ENCODE assay signal across 8 mouse cellular contexts in the genomic region with DNA sequence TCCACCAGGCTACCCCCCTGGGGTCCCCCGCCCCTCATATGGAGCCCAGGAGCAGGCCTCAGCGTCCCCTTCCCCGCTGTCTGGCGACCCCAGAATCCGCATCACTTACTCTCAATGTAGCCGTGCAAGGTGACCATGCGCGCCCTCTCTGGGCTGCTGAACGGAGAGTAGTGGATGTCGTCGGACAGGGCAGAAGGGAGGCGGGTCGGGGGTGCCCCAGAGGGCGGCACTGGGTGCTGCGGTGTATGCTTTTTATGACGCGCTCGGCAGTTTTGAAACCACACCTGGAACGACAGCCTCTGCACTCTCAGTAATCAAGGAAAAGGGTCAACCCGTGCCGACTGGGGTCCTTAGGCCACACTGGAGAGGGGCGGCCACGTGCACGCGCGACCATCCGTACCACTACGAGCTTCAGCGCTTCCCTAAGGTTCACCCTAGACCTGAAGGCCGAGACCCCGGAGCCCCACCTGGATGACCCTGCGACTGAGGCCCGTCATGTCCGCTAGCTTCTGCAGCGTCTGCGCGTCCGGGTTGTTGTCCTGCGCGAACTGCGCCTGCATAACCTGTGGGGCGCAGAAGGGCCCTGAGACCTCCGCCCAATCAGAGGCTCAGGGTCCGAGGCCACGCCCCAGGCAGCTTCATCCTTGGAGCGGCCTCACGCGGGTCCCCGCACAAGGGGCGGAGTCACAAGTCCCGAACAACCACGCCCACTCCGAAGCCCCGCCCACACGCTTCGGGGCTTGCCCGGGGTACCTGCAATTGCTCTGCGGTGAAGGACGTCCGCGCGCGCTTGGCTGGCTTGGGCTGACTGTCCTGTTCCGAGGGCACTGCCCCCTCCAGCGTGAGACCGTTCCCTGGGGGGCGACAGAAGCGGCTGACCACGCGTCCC. TPM values are rescaled to one million over a fixed set of nuclear protein-coding genes. Genes with fewer than 3 reads are reported as not detected.
A peak's percentile ranks its signal among the peaks of the same experiment; 100 is the strongest.
DNase-seq lines count a peak whose midpoint lies in the region; ATAC-seq lines count a peak whose summit lies in the region.

No protein-coding gene starts in this region.

- H3K4me3 ChIP-seq in embryonic facial prominence, embryonic 10.5 days: peak overlapping the region; percentile 58
- H3K4me3 ChIP-seq in heart, embryonic 16.5 days (ENCODE audit: low read length): peak overlapping the region; percentile 57
- peak overlapping the region; percentile 92 for H3K4me3 ChIP-seq in megakaryocyte, embryonic 14.5 days (replicated peaks)

- H3K36me3 ChIP-seq in embryonic facial prominence, embryonic 10.5 days (replicated peaks): peaks cover 8% of the 10 kb centered on the region
- H3K36me3 ChIP-seq in heart, embryonic 16.5 days (ENCODE audit: control insufficient read depth, insufficient read depth): no peaks in the 10 kb centered on the region
- H3K36me3 ChIP-seq in megakaryocyte, embryonic 14.5 days (replicated peaks; ENCODE audit: low read length): no peaks in the 10 kb centered on the region

- WGBS in embryonic facial prominence, embryonic 10.5 days: 2% methylated on average over 70 of the region's 70 CpGs
- WGBS in heart, embryonic 16.5 days: 4% methylated on average over 70 of the region's 70 CpGs

- no peaks in the 10 kb centered on the region for H3K9me3 ChIP-seq in embryonic facial prominence, embryonic 10.5 days
- no peaks in the 10 kb centered on the region for H3K9me3 ChIP-seq in heart, embryonic 16.5 days (replicated peaks; ENCODE audit: control insufficient read depth, low read length)
- H3K9me3 ChIP-seq in megakaryocyte, embryonic 14.5 days: no peaks in the 10 kb centered on the region

- peak; percentile 74 for ATAC-seq in heart, embryonic 16.5 days (replicated peaks; ENCODE audit: extremely low read depth, insufficient read depth, low FRiP score)

- peak; percentile 35 for DNase-seq in urinary bladder, postnatal 25 days (ENCODE audit: low spot score)
- DNase-seq in urinary bladder, adult 2 months (ENCODE audit: low spot score): no peak
- DNase-seq in embryonic facial prominence, embryonic 10.5 days (ENCODE audit: low spot score): peak; percentile 93
- peak; percentile 71 to 78 for DNase-seq in kidney, postnatal 25 days
- DNase-seq in spleen, postnatal 10 days (ENCODE audit: low spot score in 2 of 2): peak; percentile 44 to 71
- DNase-seq in cerebellum, postnatal 36 days: no peak

- peaks cover 31% of the 10 kb centered on the region for H3K4me1 ChIP-seq in embryonic facial prominence, embryonic 10.5 days
- peaks cover 14% of the 10 kb centered on the region for H3K4me1 ChIP-seq in heart, embryonic 16.5 days (ENCODE audit: control insufficient read depth, insufficient read depth, low read length)
- H3K4me1 ChIP-seq in megakaryocyte, embryonic 14.5 days: peaks cover 46% of the 10 kb centered on the region

- H3K27me3 ChIP-seq in embryonic facial prominence, embryonic 10.5 days (replicated peaks; ENCODE audit: low read depth, poor library complexity, severe bottlenecking): peaks cover 100% of the 10 kb centered on the region
- H3K27me3 ChIP-seq in heart, embryonic 16.5 days (ENCODE audit: control insufficient read depth, insufficient read depth, low read length): peaks cover 80% of the 10 kb centered on the region
- H3K27me3 ChIP-seq in megakaryocyte, embryonic 14.5 days (replicated peaks): peaks cover 99% of the 10 kb centered on the region

- H3K9ac ChIP-seq in heart, embryonic 16.5 days (ENCODE audit: low read length): 0 out of 2 replicates have a peak overlapping the region, but pooled peaks have one; percentile 43

- H3K4me2 ChIP-seq in heart, embryonic 16.5 days (ENCODE audit: low read depth, low read length): peak overlapping the region; percentile 81

- 0 out of 2 replicates have a peak overlapping the region, but pooled peaks have one; percentile 8 for H3K27ac ChIP-seq in embryonic facial prominence, embryonic 10.5 days (replicated peaks)
- H3K27ac ChIP-seq in heart, embryonic 16.5 days (ENCODE audit: low read length): no peak overlapping the region

RNA-seq across cellular contexts. Expression of gene Lhx6, which starts 14.1 kb away (rescaled TPM):
- 0.76 and 1.4 TPM in 2 replicates for polyA plus RNA-seq in urinary bladder, adult 2 months (2012; rRNA removed)
- 13.5 and 16.1 TPM in 2 replicates for polyA plus RNA-seq in embryonic facial prominence, embryonic 10.5 days (2016; fragmentation: Nextera tagmentation; extraction: Ambion mirVana)
- 1.3 and 1.8 TPM in 2 replicates for polyA plus RNA-seq in heart, embryonic 16.5 days (2015; fragmentation: Nextera tagmentation; extraction: Ambion mirVana)
- 0.18 TPM in 1 of 2 replicates, not detected in the other for polyA plus RNA-seq in megakaryocyte, embryonic 14.5 days (2012; ENCODE audit: insufficient read depth, low replicate concordance)

RNA-seq across cellular contexts. Expression of gene Morn5, which starts 41.8 kb away (rescaled TPM):
- polyA plus RNA-seq in urinary bladder, adult 2 months (2012; rRNA removed): 0.25 TPM in 2 replicates
- 0.29 and 0.74 TPM in 2 replicates for polyA plus RNA-seq in embryonic facial prominence, embryonic 10.5 days (2016; fragmentation: Nextera tagmentation; extraction: Ambion mirVana)
- polyA plus RNA-seq in heart, embryonic 16.5 days (2015; fragmentation: Nextera tagmentation; extraction: Ambion mirVana): 0.42 and 0.87 TPM in 2 replicates
- not detected in 2 replicates for polyA plus RNA-seq in megakaryocyte, embryonic 14.5 days (2012; ENCODE audit: insufficient read depth, low replicate concordance)

RNA-seq across cellular contexts. Expression of gene Ndufa8, which starts 41.9 kb away (rescaled TPM):
- 126 and 129 TPM in 2 replicates for polyA plus RNA-seq in urinary bladder, adult 2 months (2012; rRNA removed)
- 203 and 215 TPM in 2 replicates for polyA plus RNA-seq in embryonic facial prominence, embryonic 10.5 days (2016; fragmentation: Nextera tagmentation; extraction: Ambion mirVana)
- polyA plus RNA-seq in heart, embryonic 16.5 days (2015; fragmentation: Nextera tagmentation; extraction: Ambion mirVana): 553 and 578 TPM in 2 replicates
- polyA plus RNA-seq in megakaryocyte, embryonic 14.5 days (2012; ENCODE audit: insufficient read depth, low replicate concordance): 30.0 and 76.6 TPM in 2 replicates

RNA-seq across cellular contexts. Expression of gene Mrrf, which starts 45.1 kb away (rescaled TPM):
- polyA plus RNA-seq in urinary bladder, adult 2 months (2012; rRNA removed): 25.2 and 27.2 TPM in 2 replicates
- 30.6 and 34.1 TPM in 2 replicates for polyA plus RNA-seq in embryonic facial prominence, embryonic 10.5 days (2016; fragmentation: Nextera tagmentation; extraction: Ambion mirVana)
- 38.6 and 41.7 TPM in 2 replicates for polyA plus RNA-seq in heart, embryonic 16.5 days (2015; fragmentation: Nextera tagmentation; extraction: Ambion mirVana)
- polyA plus RNA-seq in megakaryocyte, embryonic 14.5 days (2012; ENCODE audit: insufficient read depth, low replicate concordance): 2.5 and 6.8 TPM in 2 replicates

RNA-seq across cellular contexts. Expression of gene Rbm18, which starts 45.5 kb away (rescaled TPM):
- polyA plus RNA-seq in urinary bladder, adult 2 months (2012; rRNA removed): 39.7 and 41.5 TPM in 2 replicates
- polyA plus RNA-seq in embryonic facial prominence, embryonic 10.5 days (2016; fragmentation: Nextera tagmentation; extraction: Ambion mirVana): 83.8 and 88.6 TPM in 2 replicates
- 66.1 and 69.5 TPM in 2 replicates for polyA plus RNA-seq in heart, embryonic 16.5 days (2015; fragmentation: Nextera tagmentation; extraction: Ambion mirVana)
- polyA plus RNA-seq in megakaryocyte, embryonic 14.5 days (2012; ENCODE audit: insufficient read depth, low replicate concordance): 4.2 TPM in 1 of 2 replicates, not detected in the other

Comparison
In these comparisons a context has a peak if more than half of its experiments do, and no peak if none do; other contexts are left out.
1. DNase-seq: peak in urinary bladder, postnatal 25 days (single experiment), embryonic facial prominence, embryonic 10.5 days (single experiment), kidney, postnatal 25 days (2 of 2) and spleen, postnatal 10 days (2 of 2); none in urinary bladder, adult 2 months (single experiment) and cerebellum, postnatal 36 days (0 of 2).
2. Peak in every context shown above with its lines, with median percentiles within 50 percentile points of each other: H3K4me3 ChIP-seq.